Mouse (Mus musculus) right cerebral cortex, adult 18-20 months (tissue): ENCODE measurements around the gene Etl4.

Experiments
- DNase-seq: peaks from one replicate; pipeline ENCODE4 v3.0.0; 2022; ENCODE audit warnings: mixed read lengths

The Etl4 gene

DNA sequence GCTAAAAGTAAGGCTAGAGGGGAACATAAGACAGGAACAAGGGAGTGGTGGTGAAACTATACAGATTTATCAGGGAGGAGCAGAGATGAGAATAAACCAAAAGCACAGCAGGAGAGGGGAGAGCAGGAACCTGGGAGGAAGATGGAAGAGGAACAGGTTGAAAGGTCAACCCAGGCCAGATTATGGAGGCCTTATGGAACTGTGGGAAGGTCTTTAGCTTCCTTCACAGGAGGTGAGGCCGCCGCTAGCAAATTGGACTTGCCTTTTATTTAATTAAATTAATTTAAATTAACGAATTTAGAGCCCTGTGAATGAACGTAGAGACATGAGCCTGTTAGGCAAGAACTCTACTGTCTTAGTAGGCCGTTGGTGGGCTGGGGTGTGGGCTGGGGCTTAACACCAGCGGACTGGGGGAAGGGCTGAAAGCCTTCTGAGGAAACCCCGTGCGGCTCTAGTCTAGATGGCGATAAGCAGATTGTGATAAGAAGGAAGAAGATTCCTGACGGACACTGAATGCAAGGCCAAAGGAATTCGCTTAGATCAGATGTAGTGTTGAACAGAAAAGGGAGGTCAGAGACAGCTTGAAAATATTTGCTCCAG lies 612.2 kb downstream of the Etl4 start:
- DNase-seq, result no peak

DNA sequence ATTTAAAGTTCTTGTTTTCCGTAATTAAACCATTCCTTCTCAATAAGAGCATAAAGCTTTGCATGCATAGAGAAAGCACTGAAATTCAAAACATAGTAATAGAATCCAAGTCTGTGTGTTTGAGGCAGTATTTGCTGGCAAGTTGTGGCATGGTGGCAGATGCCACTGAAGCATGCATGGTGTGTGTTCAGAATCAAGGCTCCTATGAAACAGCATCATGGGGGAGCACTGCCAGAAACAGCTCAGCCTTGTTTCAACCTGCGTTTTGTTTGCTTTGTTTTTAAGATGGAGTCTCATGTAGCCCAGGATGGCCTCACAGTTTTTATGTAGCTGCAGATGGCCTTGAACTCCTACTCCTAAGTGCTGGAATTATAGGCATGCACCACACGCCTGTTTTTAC lies 614.1 kb downstream of the Etl4 start:
- DNase-seq, result no peak

DNA sequence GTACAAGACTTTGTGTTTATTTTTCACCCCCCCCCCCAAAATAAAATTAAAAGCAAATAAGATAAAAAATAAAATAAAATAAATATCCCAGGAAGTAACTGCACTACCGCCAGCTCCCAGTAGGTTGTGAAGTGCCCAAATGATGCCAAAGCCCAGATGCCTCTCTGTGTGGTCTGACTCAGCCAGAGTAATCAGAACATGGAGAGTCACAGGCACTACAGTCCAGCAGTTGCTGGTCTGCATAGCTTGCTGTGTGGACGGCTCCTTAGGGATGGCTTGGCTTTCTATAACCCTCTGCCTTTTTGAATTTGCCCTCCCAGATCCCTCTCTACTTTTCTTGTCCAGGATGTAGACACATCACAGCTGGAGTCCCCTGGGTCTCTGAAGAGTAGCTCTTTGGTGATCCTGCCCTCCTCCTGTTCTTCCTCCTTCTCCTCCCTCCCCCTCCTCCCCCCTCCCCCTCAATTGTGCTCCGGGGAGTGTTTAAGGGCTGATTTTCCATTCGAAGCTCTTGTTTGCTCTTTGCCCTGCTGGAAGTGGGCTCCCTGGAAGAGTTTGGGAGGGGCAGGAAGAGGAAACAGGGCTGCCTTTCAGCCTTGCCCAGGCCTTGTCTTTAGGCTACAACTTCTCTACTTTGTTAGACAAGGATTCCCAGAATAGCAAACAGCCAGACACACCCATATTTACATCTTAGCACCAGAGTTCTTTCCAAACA lies 616.5 kb downstream of the Etl4 start:
- DNase-seq, result no peak

DNA sequence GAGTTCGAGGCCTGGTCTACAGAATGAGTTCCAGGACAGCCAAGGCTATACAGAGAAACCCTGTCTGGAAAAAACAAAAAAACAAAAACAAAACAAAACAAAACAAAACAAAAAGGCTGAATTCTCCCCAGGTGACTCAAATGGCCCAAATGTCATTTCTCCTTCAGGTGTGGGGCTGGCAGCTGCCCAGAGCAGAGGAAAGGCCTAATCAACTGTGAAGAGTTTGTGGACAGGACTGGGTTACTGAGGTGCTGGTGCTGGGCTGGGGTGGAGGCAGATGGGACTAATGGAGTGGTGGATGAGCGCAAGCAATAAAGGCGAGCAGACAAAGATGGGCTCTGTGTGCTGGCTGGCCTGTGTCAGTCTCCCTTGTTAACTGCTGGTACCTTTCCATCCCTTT lies 617.3 kb downstream of the Etl4 start:
- DNase-seq, result no peak

DNA sequence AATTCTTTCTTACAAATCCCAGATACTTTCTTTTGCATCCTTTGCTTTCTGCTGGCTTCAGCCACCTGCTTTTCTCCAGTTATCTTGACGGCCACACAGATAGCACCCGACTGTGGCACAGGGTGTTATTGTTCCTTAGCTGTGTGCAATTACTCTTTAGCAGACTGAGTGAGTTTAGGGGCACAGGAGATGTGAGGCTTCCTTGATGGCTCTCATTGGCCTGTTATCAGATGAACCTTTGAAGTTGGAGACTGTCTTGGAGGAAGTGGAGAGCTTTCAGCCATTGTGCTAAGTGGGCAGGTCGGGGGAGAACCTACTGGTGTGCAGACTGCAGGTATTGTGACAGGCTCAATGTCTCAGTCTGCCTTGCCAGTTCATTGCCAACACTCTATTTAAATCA lies 623.0 kb downstream of the Etl4 start:
- no peak for DNase-seq

DNA sequence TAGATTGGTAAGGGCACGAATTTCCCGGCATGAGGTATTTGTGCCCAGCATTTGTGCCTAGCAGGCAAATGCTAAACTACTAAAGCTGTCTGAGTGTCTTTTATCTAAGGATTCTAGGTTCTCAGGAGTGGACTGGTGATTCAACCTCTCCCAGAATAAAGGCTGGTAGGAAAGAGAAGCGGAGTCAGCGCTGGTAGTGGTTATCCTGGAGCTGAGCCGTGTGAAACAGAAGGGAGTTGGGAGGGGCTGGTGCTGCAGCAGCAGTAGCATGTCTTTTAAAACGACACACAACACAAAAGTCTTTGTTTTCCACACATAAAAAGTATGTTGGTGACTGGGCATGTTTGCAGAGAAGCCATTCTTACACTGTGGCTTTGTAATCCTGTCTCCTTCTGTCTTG lies 628.2 kb downstream of the Etl4 start:
- DNase-seq, result no peak

DNA sequence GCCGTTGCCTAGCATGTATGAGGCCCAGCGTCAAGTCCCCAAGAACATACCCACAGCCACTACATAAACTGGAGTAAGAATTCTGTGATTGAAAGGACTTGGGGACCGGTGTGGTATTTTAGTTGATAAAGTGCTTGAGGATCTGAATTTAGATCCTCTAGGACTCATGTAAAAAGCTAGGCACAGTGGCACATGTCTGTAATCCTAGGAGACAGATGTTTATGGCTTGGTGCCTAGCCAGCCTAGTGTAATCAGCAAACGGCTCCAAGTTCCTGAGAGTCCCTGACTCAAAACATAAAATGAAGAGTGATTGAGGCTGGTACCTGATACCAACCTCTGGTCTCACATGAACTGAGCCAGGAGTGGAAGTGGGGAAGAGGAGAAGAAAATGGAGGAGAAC lies 629.3 kb downstream of the Etl4 start:
- DNase-seq, result no peak

DNA sequence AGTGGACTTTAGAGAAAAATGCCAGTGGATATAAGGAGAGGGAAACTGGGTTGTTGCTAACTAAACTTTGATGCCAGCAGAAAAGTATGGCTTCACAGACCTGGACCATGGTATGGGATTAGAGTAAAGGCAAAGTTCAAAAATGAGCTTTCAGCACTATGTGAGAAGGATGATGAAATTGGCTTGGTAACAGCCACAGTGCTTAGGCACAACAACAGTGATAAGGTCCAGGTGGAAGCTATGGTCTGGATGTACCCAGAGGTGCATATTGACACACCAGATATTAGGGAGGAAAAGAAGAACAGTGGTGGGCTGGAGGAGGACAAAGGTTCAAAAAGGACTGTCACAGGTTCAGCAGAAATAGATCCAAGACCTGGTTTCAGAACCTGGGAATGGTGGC lies 631.7 kb downstream of the Etl4 start:
- DNase-seq, result no peak

DNA sequence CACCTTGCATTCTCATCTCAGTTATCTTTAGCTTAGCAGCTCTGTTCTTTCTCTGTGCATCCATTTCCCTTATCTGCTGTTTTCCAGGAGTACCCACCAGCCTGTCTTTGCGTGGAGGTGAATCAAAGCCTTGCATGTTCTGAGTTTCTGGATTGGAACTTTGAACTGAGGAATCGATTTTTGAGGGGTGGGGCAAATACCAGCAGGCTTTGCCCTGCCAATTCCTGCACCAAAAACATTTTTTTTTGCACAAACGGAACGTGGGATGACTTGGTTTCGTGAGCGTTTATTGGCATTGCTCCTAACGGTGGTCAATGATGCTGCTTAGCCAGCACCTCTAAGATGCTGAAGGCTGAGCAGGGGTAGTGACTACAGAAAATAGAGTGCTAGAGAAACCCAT lies 632.7 kb downstream of the Etl4 start:
- DNase-seq, result no peak

DNA sequence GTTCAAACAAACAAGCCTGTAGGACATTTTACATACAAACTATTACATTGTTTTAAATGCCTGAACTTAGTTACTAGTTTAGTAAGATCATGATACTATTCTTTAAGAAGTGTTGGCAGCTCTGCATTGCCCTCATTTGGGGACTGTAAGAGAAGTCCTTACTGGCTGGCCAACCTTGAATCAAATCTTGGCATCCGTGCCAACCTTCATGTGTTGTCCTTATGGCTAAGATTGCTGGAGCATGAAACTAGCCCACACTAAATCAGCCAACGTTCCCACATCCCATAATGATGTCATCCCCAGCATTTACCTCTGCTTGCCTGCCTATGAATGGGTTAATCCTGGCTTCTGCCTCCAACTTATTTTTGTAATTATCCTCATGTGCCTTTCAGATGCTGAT lies 636.0 kb downstream of the Etl4 start:
- DNase-seq, result no peak

DNA sequence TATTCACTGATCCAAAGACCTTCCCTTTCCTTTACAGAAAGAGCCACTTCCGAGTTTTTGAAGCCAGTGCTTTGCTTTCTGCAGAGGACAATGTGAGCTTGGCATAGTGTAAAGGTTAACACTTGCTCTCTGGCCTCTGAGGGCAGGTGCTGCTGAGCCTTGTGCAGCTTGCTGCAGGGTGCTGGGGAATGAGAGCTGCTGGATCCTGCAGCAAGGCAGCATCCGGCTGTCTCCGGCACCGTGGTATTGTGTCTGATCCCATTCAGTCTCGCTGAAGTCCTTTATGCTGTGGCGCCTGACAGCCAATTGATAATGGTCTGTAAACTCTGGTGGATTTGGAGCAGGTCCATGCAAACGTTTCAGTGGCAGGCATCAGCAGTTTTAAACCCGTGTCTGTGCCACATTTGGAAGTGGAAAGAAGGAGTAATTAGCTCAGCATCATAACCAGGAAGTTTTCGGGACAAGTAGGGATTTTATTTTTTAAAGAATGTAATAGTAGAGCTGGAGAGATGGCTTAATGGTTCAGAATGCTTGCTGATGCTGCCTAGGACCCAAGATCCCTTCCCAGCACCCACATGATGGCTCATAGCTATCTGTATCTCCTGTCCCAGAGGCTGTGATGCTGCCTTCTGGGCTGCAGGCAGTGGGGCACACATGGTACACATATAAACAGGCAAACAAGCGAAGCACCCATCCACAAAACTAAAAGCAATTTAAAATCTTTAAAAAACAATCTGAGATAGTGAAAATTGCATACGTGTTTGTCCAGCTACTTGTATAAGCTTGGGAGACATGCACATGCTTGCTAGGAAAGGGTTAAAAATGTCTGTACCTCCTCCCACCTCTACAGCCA lies 637.1 kb downstream of the Etl4 start:
- DNase-seq, result peak; percentile 8

DNA sequence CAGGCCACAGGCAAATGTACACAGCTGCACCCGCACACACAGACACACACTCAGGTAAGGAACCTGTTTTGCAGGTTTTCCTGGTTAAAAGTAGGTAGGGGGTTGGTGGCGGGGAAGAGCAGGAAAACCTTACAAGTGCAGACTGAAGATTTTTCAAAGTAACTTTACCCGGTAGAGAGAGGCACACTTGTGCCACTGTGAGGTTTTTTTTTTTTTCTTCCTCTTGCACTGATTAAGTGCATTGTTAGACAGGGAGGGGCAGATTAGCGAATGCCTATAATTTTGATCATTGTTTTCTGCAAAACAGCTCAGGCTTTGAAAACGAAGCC lies 637.7 kb downstream of the Etl4 start:
- DNase-seq, result no peak

DNA sequence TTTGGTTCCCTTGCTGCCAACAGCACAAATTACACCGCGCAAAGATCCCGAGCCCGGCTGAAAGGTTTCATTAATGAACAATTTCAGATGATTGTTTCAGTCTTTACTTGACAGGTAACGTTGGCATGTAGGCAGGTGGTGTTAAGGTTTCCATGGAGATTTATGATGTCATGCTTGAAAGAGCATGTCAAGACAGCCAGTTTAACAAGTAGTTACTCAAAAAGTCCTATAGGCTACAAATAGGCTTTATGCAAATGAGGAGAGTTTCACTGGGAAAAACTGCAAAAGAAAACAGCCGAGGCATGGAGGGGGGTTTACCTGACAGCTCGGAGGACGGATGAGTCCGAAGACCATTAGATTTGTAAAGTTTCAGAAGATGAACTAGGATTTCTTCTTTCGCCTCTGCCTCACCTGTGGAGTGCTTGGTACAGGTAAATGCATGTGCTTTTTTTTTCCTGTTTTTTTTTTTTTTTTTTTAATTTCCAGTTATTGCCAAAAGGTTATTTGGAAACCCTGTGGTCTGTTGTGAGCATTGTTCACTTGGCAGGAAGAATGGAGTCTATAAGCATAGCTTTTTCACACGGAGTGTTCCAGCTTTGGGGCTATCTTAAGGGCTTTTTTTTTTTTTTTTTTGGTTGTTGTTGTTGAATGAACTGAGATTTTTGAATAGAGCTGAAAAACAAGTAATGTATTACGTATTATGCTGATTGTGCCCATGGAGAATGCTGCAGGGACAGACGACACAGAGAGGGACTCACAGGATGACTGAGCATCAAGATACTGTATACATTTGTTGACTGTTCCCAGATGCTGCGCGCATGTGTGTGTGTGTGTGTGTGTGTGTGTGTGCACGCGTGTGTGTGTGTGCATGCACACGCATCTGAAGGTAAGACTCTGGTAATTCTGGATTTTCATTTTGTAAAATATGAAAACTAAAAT lies 638.4 kb downstream of the Etl4 start:
- DNase-seq, result no peak

DNA sequence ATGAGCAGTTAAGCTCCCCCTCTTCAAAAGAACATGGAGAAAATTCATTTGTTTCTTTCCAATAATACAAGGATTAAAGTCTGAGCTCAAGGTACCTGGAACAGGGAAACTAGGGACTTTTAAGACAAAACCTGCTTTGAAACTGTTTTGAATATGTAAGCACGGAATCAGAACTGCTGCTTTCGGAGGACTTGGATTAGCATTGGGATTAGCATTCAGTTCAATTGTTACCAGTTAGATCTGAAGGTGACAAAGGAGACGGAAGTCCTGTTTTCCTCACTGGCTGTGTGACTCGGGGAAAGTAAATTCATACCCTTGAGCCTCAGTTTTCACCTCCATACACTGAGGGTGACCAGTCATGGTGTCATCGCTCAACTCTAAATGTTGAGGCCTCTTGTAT lies 639.5 kb downstream of the Etl4 start:
- no peak for DNase-seq

DNA sequence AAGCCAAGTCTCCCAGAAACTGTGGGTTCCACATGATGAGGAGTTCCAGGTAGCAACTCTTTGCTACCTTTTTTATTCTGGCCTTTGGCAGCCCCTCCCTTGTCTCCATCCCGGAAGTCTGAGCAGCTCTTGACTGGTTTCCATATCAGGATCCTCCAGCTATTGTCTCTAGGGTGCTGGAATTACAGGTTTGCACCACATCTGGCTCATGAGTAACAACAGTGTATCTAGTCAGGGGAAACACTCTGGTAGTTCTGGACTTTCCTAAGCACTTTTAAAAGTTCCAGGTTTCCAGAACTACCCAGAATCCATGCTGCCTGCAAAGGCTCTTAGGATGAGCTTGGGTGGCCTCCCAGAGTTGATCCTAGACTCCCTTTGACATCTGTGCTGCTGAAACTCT lies 640.4 kb downstream of the Etl4 start:
- no peak for DNase-seq

DNA sequence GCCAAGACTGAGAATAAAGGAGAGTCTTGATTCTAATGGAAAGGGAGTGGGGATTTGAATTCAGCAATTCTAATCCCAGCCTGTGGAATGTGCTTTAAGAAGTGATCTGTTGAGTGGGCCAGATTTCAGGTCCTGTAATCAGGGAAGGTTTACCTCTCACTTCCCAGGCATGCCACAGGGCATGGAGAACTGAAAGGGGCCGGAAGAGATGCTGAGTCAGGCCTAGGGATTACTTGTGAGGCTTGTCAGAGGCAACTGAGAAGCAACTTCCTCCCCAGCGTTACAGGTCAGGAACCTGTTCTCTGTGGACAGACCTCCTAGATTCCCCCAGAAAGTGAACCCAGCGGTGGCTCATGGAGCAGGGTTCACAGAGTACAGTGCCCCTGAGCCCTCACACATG lies 646.1 kb downstream of the Etl4 start:
- DNase-seq, result no peak

DNA sequence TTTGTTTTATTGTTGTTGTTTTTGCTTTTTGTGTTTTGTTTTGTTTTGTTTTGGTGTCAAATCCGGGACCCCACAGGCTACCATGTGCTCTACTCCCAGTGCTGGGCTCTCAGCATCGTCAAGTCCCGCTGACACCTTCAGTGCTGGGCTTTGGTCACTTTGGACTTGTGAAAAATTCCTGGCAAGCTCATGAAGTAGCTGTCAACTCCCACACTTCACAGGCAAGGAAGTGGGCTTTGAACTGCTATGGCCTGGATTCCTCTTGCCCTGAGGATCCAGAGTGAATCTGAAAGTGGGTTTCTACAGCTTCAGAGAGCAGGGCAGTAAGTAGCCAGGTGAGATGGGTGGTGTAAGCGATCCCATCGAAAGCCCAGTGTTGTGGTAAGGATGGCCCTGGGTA lies 649.5 kb downstream of the Etl4 start:
- DNase-seq, result no peak

DNA sequence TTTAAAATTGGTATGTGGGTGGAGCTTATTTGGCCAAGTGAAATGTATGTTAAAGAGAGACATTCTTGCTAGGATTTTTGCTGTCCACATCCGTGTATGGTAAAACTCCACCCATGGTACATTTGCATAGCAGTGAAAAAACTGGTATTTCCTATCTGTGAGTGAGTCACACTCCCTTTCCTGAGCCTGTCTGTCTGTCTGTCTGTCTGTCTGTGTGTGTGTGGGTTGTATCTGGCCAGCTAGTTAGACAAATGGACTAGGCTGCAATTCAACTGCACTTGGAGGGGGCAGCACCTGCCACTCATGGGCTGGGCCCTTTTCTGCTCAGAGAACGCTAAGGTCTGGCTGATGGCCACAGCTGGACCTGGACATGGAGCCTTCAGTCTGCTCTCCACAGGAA lies 650.1 kb downstream of the Etl4 start:
- DNase-seq, result no peak

DNA sequence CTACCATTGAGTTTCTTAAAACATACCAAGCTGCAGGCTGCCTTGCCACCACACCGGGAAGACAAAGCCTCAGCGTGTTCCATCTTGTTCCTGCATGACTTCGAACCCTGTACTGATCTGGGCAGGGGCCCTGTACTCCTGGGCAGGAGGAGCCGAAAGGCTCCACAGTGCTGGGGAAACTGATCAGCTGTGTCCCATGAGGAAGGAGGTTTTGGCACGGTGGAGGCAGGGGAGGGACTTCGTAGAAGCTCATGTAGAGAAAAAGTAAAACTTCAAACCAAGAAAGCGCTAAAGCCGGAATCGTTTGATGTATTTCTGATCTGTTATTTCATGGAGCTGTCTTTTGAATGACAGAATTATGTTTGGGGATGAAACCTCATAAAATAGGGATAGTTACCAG lies 651.0 kb downstream of the Etl4 start:
- DNase-seq, result no peak

DNA sequence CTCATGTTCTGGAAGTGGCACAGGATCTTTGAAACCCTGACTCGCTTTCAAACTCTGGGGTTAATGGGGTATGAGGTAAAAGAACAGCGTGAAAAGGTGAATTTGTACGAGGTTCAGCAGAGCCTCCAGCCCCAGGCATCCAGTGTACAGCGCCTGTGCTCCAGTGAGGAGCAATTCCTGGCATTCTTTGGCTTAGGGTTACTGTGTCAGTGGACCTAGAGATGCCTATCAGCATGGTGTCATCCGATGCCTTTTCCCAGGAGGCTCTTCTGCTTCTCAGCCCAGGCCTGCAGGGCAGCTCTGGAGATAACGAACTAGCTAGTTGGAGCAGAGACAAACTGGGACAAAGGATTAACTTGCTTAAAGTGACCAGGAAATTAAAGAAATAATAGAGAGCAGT lies 653.5 kb downstream of the Etl4 start:
- DNase-seq, result no peak

DNA sequence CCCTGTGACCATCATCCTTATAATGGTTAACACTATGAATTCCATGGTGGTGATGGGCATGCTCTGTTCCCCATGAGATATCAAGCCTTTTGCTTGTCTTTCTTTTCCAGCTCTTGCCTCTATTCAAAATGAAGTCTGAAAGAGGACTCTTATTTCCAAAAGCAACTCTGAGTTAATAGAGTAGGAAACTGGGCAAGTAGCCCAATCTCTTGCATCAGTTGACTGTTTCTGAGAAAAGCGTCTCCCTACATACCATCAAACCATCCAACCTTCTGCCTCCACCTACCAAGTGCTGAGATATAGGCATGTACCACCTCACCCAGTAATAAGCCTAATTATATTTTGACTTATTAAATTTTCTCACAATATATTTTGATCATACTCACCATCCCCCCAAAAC lies 658.9 kb downstream of the Etl4 start:
- DNase-seq, result no peak

DNA sequence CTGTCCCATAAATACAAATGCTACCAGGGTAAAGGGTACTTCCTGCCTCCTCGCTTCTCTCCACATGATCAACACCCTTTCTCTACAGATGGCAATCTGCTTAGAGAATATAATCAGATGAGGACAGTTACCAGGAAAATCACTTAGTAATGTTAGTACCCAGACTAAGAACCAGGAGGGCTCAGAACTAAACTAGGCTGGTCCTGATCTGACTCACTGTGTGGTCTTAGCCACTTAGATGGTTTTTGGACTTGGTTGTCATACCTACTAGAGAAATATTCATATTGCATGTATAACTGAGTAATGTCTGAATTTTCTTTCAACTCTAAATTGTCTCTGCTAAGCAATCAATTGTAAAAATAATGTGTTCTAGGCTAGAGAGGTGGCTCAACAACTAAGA lies 662.4 kb downstream of the Etl4 start:
- DNase-seq, result no peak

DNA sequence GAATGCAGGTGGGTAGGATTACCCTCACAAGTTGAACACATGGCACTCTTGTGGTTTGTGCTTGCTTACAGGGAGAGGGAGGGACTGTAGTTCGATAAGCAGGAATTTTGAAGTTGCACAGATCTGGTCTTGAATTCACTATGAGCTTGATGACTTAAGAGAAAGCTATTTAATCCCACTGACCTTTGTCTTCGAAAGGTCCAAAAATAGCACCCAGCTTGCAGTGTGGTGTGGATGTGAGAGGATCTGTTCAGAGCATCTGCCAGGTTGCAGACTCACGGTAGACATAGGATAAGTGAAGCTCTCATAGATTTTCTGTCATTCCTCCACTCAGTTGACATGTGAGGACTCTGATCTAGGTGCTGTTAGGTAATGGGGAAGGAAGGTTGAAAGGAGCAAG lies 670.8 kb downstream of the Etl4 start:
- DNase-seq, result no peak
